Mouse (Mus musculus) lung, embryonic 16.5 days (tissue): Measurements from ENCODE around the gene Olfr1428. TPM values are rescaled to one million over a fixed set of nuclear protein-coding genes. Genes with fewer than 3 reads are reported as not detected.
"Not testable (repeated sequence)": the region's sequence is repeated elsewhere in the genome, so short reads cannot be mapped to it uniquely, and the experiment has no call there.

ENCODE experiments used
- ATAC-seq: fragments of 200-750 bp; cut with Nextera tagmentation; 2 replicates; pipeline ENCODE4 v1.8.0; 2017; ENCODE audit warnings: low read depth, mild to moderate bottlenecking, moderate library complexity
- H3K27ac ChIP-seq: fragments of 300-500 bp; sonication (generic); 2 replicates; pipeline ENCODE4 v1.5.1; 2014; ENCODE audit warnings: mild to moderate bottlenecking, control low read depth, low read length
- H3K27me3 ChIP-seq: fragments of 300-500 bp; sonication (generic); 2 replicates; pipeline ENCODE4 v1.6.1; 2014; ENCODE audit warnings: low read depth, low read length, mixed read lengths; ENCODE audit not compliant: control insufficient read depth, insufficient read depth
- H3K36me3 ChIP-seq: fragments of 300-500 bp; sonication (generic); 2 replicates; pipeline ENCODE4 v1.6.1; 2014; ENCODE audit warnings: low read length; ENCODE audit not compliant: control insufficient read depth, insufficient read depth
- H3K4me1 ChIP-seq: fragments of 300-500 bp; sonication (generic); replicated peaks from 2 replicates; pipeline ENCODE4 v1.6.1; 2014; ENCODE audit warnings: low read length, mixed read lengths; ENCODE audit not compliant: control insufficient read depth, insufficient read depth
- H3K4me2 ChIP-seq: fragments of 300-500 bp; sonication (generic); 2 replicates; pipeline ENCODE4 v1.6.1; 2014; ENCODE audit warnings: low read depth, low read length, control low read depth
- H3K4me3 ChIP-seq: fragments of 300-500 bp; sonication (generic); 2 replicates; pipeline ENCODE4 v1.5.1; 2014; ENCODE audit warnings: mild to moderate bottlenecking, low read length, control low read depth
- H3K9ac ChIP-seq: fragments of 300-500 bp; sonication (generic); 2 replicates; pipeline ENCODE4 v1.6.1; 2014; ENCODE audit warnings: low read length, control low read depth
- H3K9me3 ChIP-seq: fragments of 300-500 bp; sonication (generic); 2 replicates; pipeline ENCODE4 v1.6.1; 2016; ENCODE audit warnings: low read length; ENCODE audit not compliant: control insufficient read depth
- WGBS: fragments of 180-500 bp; shearing (Covaris S2); extraction: QIAGEN DNeasy Blood & Tissue Kit; methylation state at CpG from one replicate; pipeline ENCODE4 v1.1.7; 2014; 5-methylcytosine and 5-hydroxymethylcytosine counted together
- polyA plus RNA-seq: library from polyadenylated mRNA; unstranded; fragments of >200 nt; fragmentation: Nextera tagmentation; extraction: Ambion mirVana; gene quantifications from 2 replicates; pipeline ENCODE4 v1.2.1, GENCODE M21; 2015

Olfr1428 gene
- polyA plus RNA-seq, 1 experiment from 2014 or later: not detected

GRCm38 (mm10) chr19:12077631-12078030 lies 38.1 kb downstream of the Olfr1428 start, which contains the start of gene Olfr1425:
Gene Olfr1425 (minus strand): TSS chr19:12077731.
- 74% methylated on average over 4 of the region's 4 CpGs for WGBS
- H3K9ac ChIP-seq, H3K36me3 ChIP-seq, ATAC-seq, H3K4me1 ChIP-seq, H3K9me3 ChIP-seq, H3K4me2 ChIP-seq, H3K27ac ChIP-seq, H3K27me3 ChIP-seq, H3K4me3 ChIP-seq: not testable (repeated sequence)

GRCm38 (mm10) chr19:12069546-12069945 lies 46.2 kb downstream of the Olfr1428 start:
- not testable (repeated sequence) for H3K4me2 ChIP-seq, H3K27ac ChIP-seq, H3K9ac ChIP-seq, H3K4me1 ChIP-seq, H3K27me3 ChIP-seq, H3K4me3 ChIP-seq, H3K36me3 ChIP-seq, ATAC-seq, H3K9me3 ChIP-seq
- 75% methylated on average over 1 of the region's 1 CpGs for WGBS

GRCm38 (mm10) chr19:12067806-12068205 lies 47.9 kb downstream of the Olfr1428 start:
- H3K27me3 ChIP-seq, H3K36me3 ChIP-seq, H3K9me3 ChIP-seq, H3K4me3 ChIP-seq, ATAC-seq, H3K9ac ChIP-seq, H3K4me1 ChIP-seq, H3K4me2 ChIP-seq, H3K27ac ChIP-seq: not testable (repeated sequence)
- 65% methylated on average over 1 of the region's 1 CpGs for WGBS

DNA sequence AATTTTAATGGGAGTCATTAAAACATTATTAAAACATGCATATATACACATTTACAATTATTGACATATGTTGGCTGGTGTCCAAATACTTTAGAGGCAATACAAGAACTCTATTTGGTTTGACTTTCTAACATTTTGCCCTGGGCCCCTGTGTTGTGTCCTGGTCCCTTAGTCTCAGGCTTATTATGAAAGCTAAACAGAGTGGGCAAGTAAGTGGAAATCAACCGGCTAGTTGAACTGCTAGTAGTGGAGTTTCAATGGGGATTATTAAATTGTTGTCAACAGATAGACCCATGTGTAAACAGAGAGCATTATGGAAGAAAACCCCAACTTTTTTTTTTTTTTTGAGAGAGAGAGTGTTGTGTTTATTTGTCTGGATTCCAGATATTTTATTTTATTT lies 53.1 kb downstream of the Olfr1428 start, which contains the start of gene Olfr1424:
Olfr1424 (minus strand) TSS at position 101 of the 400 bp plus-strand sequence.
- H3K9me3 ChIP-seq, H3K4me1 ChIP-seq, H3K27me3 ChIP-seq, H3K9ac ChIP-seq, ATAC-seq, H3K36me3 ChIP-seq, H3K4me2 ChIP-seq, H3K4me3 ChIP-seq, H3K27ac ChIP-seq: not testable (repeated sequence)
- 81% methylated on average over 1 of the region's 1 CpGs for WGBS

Other genes with a start within 250 kb of the Olfr1428 start
- not detected in 2 replicates for gene Olfr1419, start 240.8 kb downstream of the Olfr1428 start, polyA plus RNA-seq
- 0.05 TPM in 1 of 2 replicates, not detected in the other for gene Olfr1420, start 229.3 kb downstream of the Olfr1428 start, polyA plus RNA-seq
- gene Patl1, start 203.5 kb downstream of the Olfr1428 start, polyA plus RNA-seq: 18.9 and 19.0 TPM in 2 replicates
- gene Osbp, start 150.0 kb downstream of the Olfr1428 start, polyA plus RNA-seq: 3.1 and 4.0 TPM in 2 replicates
- gene Olfr1423, start 74.6 kb downstream of the Olfr1428 start, polyA plus RNA-seq: not detected in 2 replicates
- not detected in 2 replicates for gene Olfr1424, start 53.2 kb downstream of the Olfr1428 start, polyA plus RNA-seq
- not detected in 2 replicates for gene Olfr1425, start 38.2 kb downstream of the Olfr1428 start, polyA plus RNA-seq
- gene Olfr1426, start 23.9 kb downstream of the Olfr1428 start, polyA plus RNA-seq: not detected in 2 replicates
- not detected in 2 replicates for gene Olfr1427, start 12.6 kb downstream of the Olfr1428 start, polyA plus RNA-seq
- gene Olfr76, start 7.3 kb upstream of the Olfr1428 start, polyA plus RNA-seq: not detected in 2 replicates
- gene Olfr1555-ps1, start 54.2 kb upstream of the Olfr1428 start, polyA plus RNA-seq: not detected in 2 replicates
- gene Olfr1431, start 84.7 kb upstream of the Olfr1428 start, polyA plus RNA-seq: not detected in 2 replicates
- gene Olfr1432, start 116.7 kb upstream of the Olfr1428 start, polyA plus RNA-seq: not detected in 2 replicates
- not detected in 2 replicates for gene Olfr262, start 125.8 kb upstream of the Olfr1428 start, polyA plus RNA-seq
- gene Olfr235, start 145.1 kb upstream of the Olfr1428 start, polyA plus RNA-seq: not detected in 2 replicates
- not detected in 2 replicates for gene Olfr1434, start 164.0 kb upstream of the Olfr1428 start, polyA plus RNA-seq
- not detected in 2 replicates for gene Olfr1436, start 183.2 kb upstream of the Olfr1428 start, polyA plus RNA-seq
- not detected in 2 replicates for gene Olfr1437, start 209.2 kb upstream of the Olfr1428 start, polyA plus RNA-seq
- not detected in 2 replicates for gene Olfr1438-ps1, start 220.0 kb upstream of the Olfr1428 start, polyA plus RNA-seq